Mouse (Mus musculus): ENCODE results near the gene Npcd. TPM values are rescaled to one million over a fixed set of nuclear protein-coding genes. Genes with fewer than 3 reads are reported as not detected.

Gene Npcd
- polyA plus RNA-seq, 1 experiment from 2014 or later: 2.5 TPM

DNA sequence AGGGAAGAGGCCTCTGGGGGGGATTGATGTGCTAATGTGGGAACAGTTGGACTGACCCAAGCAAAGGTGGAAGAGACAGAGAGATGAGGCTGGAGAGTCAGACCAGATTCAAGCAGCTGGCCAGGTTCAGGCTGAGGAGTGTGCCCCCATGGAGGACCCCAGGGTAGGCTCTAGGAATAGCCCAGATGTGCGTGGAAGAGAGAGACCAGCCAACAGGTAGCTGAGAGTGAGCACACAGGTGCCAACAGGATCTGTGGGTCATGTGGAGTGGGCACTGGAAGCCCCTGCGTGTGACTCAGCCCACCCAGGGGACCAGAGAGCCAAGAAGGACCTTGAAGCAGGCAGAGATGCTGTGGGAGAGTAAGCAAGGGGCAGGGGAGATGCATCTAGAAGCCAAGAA lies 32.4 kb downstream of the Npcd start:
- H3K4me1 ChIP-seq (ENCODE audit: control insufficient read depth, insufficient read depth, low read length): peaks cover 15% of the 10 kb centered on the region; the same call in 1 of the 2 replicates
- H3K4me2 ChIP-seq (ENCODE audit: low read depth, low read length): no peak overlapping the region
- peaks cover 16% of the 10 kb centered on the region for H3K27me3 ChIP-seq (ENCODE audit: control insufficient read depth, insufficient read depth, low read length)
- no peak overlapping the region for H3K4me3 ChIP-seq (ENCODE audit: low read depth, low read length)
- no peak for ATAC-seq (ENCODE audit: low read depth)
- H3K36me3 ChIP-seq (ENCODE audit: control insufficient read depth, insufficient read depth, low read length): no peaks in the 10 kb centered on the region
- 88% methylated on average over 2 of the region's 2 CpGs for WGBS
- H3K9me3 ChIP-seq (ENCODE audit: control insufficient read depth, low read length): no peaks in the 10 kb centered on the region
- H3K9ac ChIP-seq (replicated peaks; ENCODE audit: low read depth, low read length): no peak overlapping the region
- no peak overlapping the region for H3K27ac ChIP-seq (ENCODE audit: low read depth, low read length)

GRCm38 (mm10) chr15:79800701-79801100 lies 33.3 kb downstream of the Npcd start:
- Histone ChIP-seq H3K4me1 (ENCODE audit: control insufficient read depth, insufficient read depth, low read length) (peaks cover 15% of the 10 kb centered on the region; the same call in 1 of the 2 replicates), H3K27ac (ENCODE audit: low read depth, low read length) (no peak overlapping the region)
- ATAC-seq (ENCODE audit: low read depth): no peak

DNA sequence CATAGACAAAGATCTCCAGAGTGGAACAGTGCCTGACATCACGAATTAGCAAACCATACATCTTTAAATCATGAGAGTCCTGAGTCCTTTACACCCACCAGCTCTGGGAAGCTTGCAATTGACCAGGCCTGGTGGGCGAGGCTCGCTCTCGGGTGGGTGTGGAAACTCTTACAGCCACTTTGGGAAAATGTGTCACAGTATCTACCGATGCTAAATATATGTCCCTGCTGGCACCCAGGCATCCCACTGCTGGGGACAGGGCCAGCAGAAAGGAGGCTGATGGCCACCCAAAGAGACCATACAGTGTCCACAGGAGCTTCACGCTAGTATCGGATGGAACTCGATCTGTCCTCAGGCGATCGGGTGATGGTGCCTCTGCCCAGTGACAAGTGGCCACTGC lies 35.4 kb downstream of the Npcd start:
- H3K36me3 ChIP-seq (ENCODE audit: control insufficient read depth, insufficient read depth, low read length): no peaks in the 10 kb centered on the region
- no peak overlapping the region for H3K27ac ChIP-seq (ENCODE audit: low read depth, low read length)
- H3K4me2 ChIP-seq (ENCODE audit: low read depth, low read length): no peak overlapping the region
- H3K4me1 ChIP-seq (ENCODE audit: control insufficient read depth, insufficient read depth, low read length): peaks cover 6% of the 10 kb centered on the region; the same call in 1 of the 2 replicates
- no peak for ATAC-seq (ENCODE audit: low read depth)
- no peaks in the 10 kb centered on the region for H3K9me3 ChIP-seq (ENCODE audit: control insufficient read depth, low read length)
- whole genome bisulfite sequencing: 86% methylated on average over 10 of the region's 10 CpGs
- H3K27me3 ChIP-seq (ENCODE audit: control insufficient read depth, insufficient read depth, low read length): peaks cover 4% of the 10 kb centered on the region
- H3K4me3 ChIP-seq (ENCODE audit: low read depth, low read length): no peak overlapping the region
- H3K9ac ChIP-seq (replicated peaks; ENCODE audit: low read depth, low read length): no peak overlapping the region

More at GRCm38 (mm10) chr15:79800701-79801100, 33.3 kb downstream of the Npcd start:
- Histone ChIP-seq H3K27me3 (ENCODE audit: control insufficient read depth, insufficient read depth, low read length) (peaks cover 7% of the 10 kb centered on the region), H3K4me2 (ENCODE audit: low read depth, low read length) (no peak overlapping the region), H3K36me3 (ENCODE audit: control insufficient read depth, insufficient read depth, low read length) (no peaks in the 10 kb centered on the region), H3K9me3 (ENCODE audit: control insufficient read depth, low read length) (no peaks in the 10 kb centered on the region), H3K9ac (replicated peaks; ENCODE audit: low read depth, low read length) (no peak overlapping the region), H3K4me3 (ENCODE audit: low read depth, low read length) (no peak overlapping the region)
- WGBS: 42% methylated on average over 11 of the region's 11 CpGs

DNA sequence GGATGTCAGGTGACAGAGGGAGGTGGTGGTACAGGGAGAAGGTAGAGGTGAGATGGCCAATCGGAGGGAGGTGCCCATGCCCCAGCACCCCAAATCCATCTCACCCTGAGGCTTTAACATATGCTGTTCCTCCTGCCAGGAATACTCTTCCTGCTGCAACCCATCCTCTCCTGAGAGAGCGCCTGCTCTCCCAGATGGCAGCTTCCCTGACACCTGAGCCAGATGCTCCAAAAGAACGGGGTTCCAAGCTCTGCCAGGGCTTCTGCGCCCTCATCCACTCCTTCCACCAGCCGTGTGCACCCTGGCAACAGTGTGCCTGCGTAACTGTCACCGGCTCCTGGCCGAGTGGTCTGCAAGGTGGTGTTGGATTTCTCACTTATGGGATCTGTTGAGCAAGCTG lies 36.4 kb downstream of the Npcd start:
- ATAC-seq (ENCODE audit: low read depth): no peak
- H3K27ac ChIP-seq (ENCODE audit: low read depth, low read length): no peak overlapping the region
- no peak overlapping the region for H3K4me3 ChIP-seq (ENCODE audit: low read depth, low read length)
- H3K27me3 ChIP-seq (ENCODE audit: control insufficient read depth, insufficient read depth, low read length): no peaks in the 10 kb centered on the region; the same call in 1 of the 2 replicates
- H3K4me1 ChIP-seq (ENCODE audit: control insufficient read depth, insufficient read depth, low read length): no peaks in the 10 kb centered on the region; the same call in 1 of the 2 replicates
- H3K9ac ChIP-seq (replicated peaks; ENCODE audit: low read depth, low read length): no peak overlapping the region
- no peak overlapping the region for H3K4me2 ChIP-seq (ENCODE audit: low read depth, low read length)
- no peaks in the 10 kb centered on the region for H3K9me3 ChIP-seq (ENCODE audit: control insufficient read depth, low read length)
- WGBS: 91% methylated on average over 8 of the region's 8 CpGs
- no peaks in the 10 kb centered on the region for H3K36me3 ChIP-seq (ENCODE audit: control insufficient read depth, insufficient read depth, low read length)

GRCm38 (mm10) chr15:79797096-79797495 lies 36.9 kb downstream of the Npcd start:
- H3K9ac ChIP-seq (replicated peaks; ENCODE audit: low read depth, low read length): no peak overlapping the region
- no peaks in the 10 kb centered on the region for H3K9me3 ChIP-seq (ENCODE audit: control insufficient read depth, low read length)
- H3K36me3 ChIP-seq (ENCODE audit: control insufficient read depth, insufficient read depth, low read length): no peaks in the 10 kb centered on the region
- H3K27ac ChIP-seq (ENCODE audit: low read depth, low read length): no peak overlapping the region
- H3K4me2 ChIP-seq (ENCODE audit: low read depth, low read length): no peak overlapping the region
- H3K4me1 ChIP-seq (ENCODE audit: control insufficient read depth, insufficient read depth, low read length): no peaks in the 10 kb centered on the region; the same call in 1 of the 2 replicates
- ATAC-seq (ENCODE audit: low read depth): no peak
- H3K4me3 ChIP-seq (ENCODE audit: low read depth, low read length): no peak overlapping the region
- WGBS: 82% methylated on average over 7 of the region's 7 CpGs
- H3K27me3 ChIP-seq (ENCODE audit: control insufficient read depth, insufficient read depth, low read length): no peaks in the 10 kb centered on the region; the same call in 1 of the 2 replicates

GRCm38 (mm10) chr15:79796256-79796655 lies 37.8 kb downstream of the Npcd start:
- H3K36me3 ChIP-seq (ENCODE audit: control insufficient read depth, insufficient read depth, low read length): no peaks in the 10 kb centered on the region
- 71% methylated on average over 12 of the region's 12 CpGs for WGBS
- ATAC-seq (ENCODE audit: low read depth): no peak
- no peak overlapping the region for H3K27ac ChIP-seq (ENCODE audit: low read depth, low read length)
- H3K4me1 ChIP-seq (ENCODE audit: control insufficient read depth, insufficient read depth, low read length): no peaks in the 10 kb centered on the region
- no peak overlapping the region for H3K4me3 ChIP-seq (ENCODE audit: low read depth, low read length)
- no peaks in the 10 kb centered on the region for H3K27me3 ChIP-seq (ENCODE audit: control insufficient read depth, insufficient read depth, low read length)
- H3K4me2 ChIP-seq (ENCODE audit: low read depth, low read length): no peak overlapping the region
- H3K9me3 ChIP-seq (ENCODE audit: control insufficient read depth, low read length): no peaks in the 10 kb centered on the region
- H3K9ac ChIP-seq (replicated peaks; ENCODE audit: low read depth, low read length): no peak overlapping the region

GRCm38 (mm10) chr15:79794173-79794572 lies 39.9 kb downstream of the Npcd start:
- 39% methylated on average over 20 of the region's 20 CpGs for WGBS
- H3K36me3 ChIP-seq (ENCODE audit: control insufficient read depth, insufficient read depth, low read length): no peaks in the 10 kb centered on the region
- H3K4me3 ChIP-seq (ENCODE audit: low read depth, low read length): no peak overlapping the region
- H3K4me1 ChIP-seq (ENCODE audit: control insufficient read depth, insufficient read depth, low read length): no peaks in the 10 kb centered on the region
- no peak overlapping the region for H3K4me2 ChIP-seq (ENCODE audit: low read depth, low read length)
- ATAC-seq (ENCODE audit: low read depth): no peak
- no peak overlapping the region for H3K27ac ChIP-seq (ENCODE audit: low read depth, low read length)
- H3K9ac ChIP-seq (replicated peaks; ENCODE audit: low read depth, low read length): no peak overlapping the region
- H3K9me3 ChIP-seq (ENCODE audit: control insufficient read depth, low read length): no peaks in the 10 kb centered on the region
- no peaks in the 10 kb centered on the region for H3K27me3 ChIP-seq (ENCODE audit: control insufficient read depth, insufficient read depth, low read length)

- Histone ChIP-seq H3K27me3 (ENCODE audit: control insufficient read depth, insufficient read depth, low read length) (no peaks in the 10 kb centered on the region), H3K4me2 (ENCODE audit: low read depth, low read length) (no peak overlapping the region), H3K4me1 (ENCODE audit: control insufficient read depth, insufficient read depth, low read length) (no peaks in the 10 kb centered on the region), H3K9ac (replicated peaks; ENCODE audit: low read depth, low read length) (no peak overlapping the region), H3K27ac (ENCODE audit: low read depth, low read length) (no peak overlapping the region), H3K4me3 (ENCODE audit: low read depth, low read length) (no peak overlapping the region), H3K36me3 (ENCODE audit: control insufficient read depth, insufficient read depth, low read length) (no peaks in the 10 kb centered on the region), H3K9me3 (ENCODE audit: control insufficient read depth, low read length) (no peaks in the 10 kb centered on the region)
- 97% methylated on average over 9 of the region's 9 CpGs for WGBS
- no peak for ATAC-seq (ENCODE audit: low read depth)
These were observed 41.0 kb downstream of the Npcd start for GRCm38 (mm10) chr15:79793076-79793475.

GRCm38 (mm10) chr15:79792455-79792854 lies 41.6 kb downstream of the Npcd start:
- ATAC-seq (ENCODE audit: low read depth): no peak
- Histone ChIP-seq H3K36me3 (ENCODE audit: control insufficient read depth, insufficient read depth, low read length) (no peaks in the 10 kb centered on the region), H3K27ac (ENCODE audit: low read depth, low read length) (no peak overlapping the region), H3K27me3 (ENCODE audit: control insufficient read depth, insufficient read depth, low read length) (no peaks in the 10 kb centered on the region), H3K9ac (replicated peaks; ENCODE audit: low read depth, low read length) (no peak overlapping the region), H3K4me3 (ENCODE audit: low read depth, low read length) (no peak overlapping the region), H3K4me1 (ENCODE audit: control insufficient read depth, insufficient read depth, low read length) (no peaks in the 10 kb centered on the region), H3K4me2 (ENCODE audit: low read depth, low read length) (no peak overlapping the region), H3K9me3 (ENCODE audit: control insufficient read depth, low read length) (no peaks in the 10 kb centered on the region)
- 21% methylated on average over 19 of the region's 19 CpGs for WGBS
